Mouse (Mus musculus): ENCODE data around the gene Crim1. TPM values are rescaled to one million over a fixed set of nuclear protein-coding genes. Genes with fewer than 3 reads are reported as not detected.

Gene Crim1
- polyA plus RNA-seq, 1 experiment from 2014 or later, result 4.7 TPM

DNA sequence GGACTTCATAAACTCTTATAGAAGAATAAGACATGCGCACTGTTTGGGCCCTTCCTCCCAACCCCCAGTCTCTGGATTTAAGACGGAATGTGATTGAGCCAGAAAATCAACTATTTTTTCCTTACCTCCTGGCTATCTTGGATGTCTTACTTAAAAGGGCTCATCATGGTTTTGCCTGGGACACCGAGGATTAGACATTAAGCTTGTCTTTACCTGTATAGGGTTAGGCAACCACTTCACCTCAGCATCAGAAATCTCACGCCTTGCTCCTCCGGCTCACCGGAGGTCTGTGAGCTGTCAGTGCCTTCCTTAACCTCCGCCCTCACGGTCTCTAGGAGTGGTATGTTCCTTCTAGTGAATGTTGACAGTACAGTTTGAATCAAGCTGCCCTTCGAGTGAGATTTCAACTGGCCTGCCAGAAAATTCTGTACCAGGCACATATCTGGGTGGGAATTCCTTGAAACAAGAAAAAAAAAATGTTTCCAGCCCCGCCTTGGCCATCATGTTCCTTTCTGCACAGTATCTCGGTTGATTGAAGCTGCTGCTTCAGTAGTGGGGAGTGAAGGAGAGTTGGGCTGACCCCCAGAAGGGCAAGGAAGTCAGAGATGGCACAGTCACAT, 121.3 kb downstream of the Crim1 start:
- ATAC-seq (ENCODE audit: low read depth), result 0 out of 2 replicates have a peak, but pooled peaks have one; percentile 27
- no peak overlapping the region for H3K27ac ChIP-seq (ENCODE audit: low read length)
- 64% methylated on average over 11 of the region's 11 CpGs for WGBS
- peaks cover 20% of the 10 kb centered on the region for H3K4me1 ChIP-seq (replicated peaks; ENCODE audit: control insufficient read depth, insufficient read depth, low read length)
- H3K9ac ChIP-seq (ENCODE audit: low read length), result no peak overlapping the region
- H3K9me3 ChIP-seq (ENCODE audit: control insufficient read depth, low read length), result no peaks in the 10 kb centered on the region
- no peak overlapping the region for H3K4me2 ChIP-seq (ENCODE audit: low read depth, low read length)
- no peaks in the 10 kb centered on the region for H3K36me3 ChIP-seq (ENCODE audit: control insufficient read depth, insufficient read depth, low read length)
- H3K27me3 ChIP-seq (ENCODE audit: control insufficient read depth, insufficient read depth, low read depth, low read length), result peaks cover 40% of the 10 kb centered on the region
- no peak overlapping the region for H3K4me3 ChIP-seq (ENCODE audit: low read length)

DNA sequence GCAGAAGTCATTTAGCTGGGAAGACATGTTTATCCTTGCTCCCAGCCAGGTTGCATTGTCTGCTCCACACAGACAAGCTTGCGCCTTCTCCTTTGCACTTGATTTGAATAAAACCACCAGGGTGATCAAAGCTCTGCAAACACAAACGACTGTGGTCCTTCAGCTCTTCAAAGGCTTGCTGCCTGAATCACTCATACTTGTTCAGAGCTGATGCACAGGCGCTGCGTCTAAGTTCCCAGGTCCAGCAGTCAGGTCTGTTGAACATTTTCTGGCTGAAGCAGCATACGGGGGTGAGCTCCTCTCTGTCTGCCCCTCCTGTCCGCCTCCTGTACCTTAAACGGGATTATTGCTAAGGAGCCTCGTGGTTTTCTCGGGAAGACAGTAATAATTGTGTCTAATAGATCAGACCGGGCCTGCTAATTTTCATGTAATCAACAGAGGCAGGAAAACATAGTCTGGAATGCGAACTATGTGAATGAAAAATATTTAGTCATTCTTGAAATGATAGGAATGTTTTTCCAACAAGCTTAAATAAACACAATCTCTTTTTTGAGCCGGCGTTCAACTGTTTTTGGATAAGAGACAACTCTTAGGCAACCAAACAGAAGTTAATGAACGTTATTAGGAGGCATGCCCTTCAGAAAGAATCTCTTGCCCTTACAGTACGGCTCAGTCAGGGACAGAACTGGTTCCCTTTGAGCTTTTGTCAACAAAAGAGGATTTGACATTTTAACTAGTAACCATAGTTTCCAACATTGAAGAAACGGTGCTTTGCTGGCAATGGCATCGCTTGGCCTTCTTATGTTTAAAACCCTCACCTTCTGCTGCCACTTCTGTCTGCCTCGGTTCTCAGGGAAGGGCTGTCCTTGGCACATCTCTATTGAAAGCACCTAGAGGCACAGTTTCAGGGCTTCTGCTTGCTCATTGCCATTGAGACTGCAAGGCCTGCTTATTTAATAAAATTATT, 122.6 kb downstream of the Crim1 start:
- no peaks in the 10 kb centered on the region for H3K9me3 ChIP-seq (ENCODE audit: control insufficient read depth, low read length)
- no peak overlapping the region for H3K9ac ChIP-seq (ENCODE audit: low read length)
- no peaks in the 10 kb centered on the region for H3K36me3 ChIP-seq (ENCODE audit: control insufficient read depth, insufficient read depth, low read length)
- H3K27me3 ChIP-seq (ENCODE audit: control insufficient read depth, insufficient read depth, low read depth, low read length), result peaks cover 44% of the 10 kb centered on the region
- peak; percentile 67 for ATAC-seq (ENCODE audit: low read depth)
- H3K4me1 ChIP-seq (replicated peaks; ENCODE audit: control insufficient read depth, insufficient read depth, low read length), result peaks cover 25% of the 10 kb centered on the region
- H3K4me3 ChIP-seq (ENCODE audit: low read length), result no peak overlapping the region
- H3K27ac ChIP-seq (ENCODE audit: low read length), result peak overlapping the region; percentile 66
- WGBS, result 19% methylated on average over 18 of the region's 18 CpGs
- H3K4me2 ChIP-seq (ENCODE audit: low read depth, low read length), result 0 out of 2 replicates have a peak overlapping the region, but pooled peaks have one; percentile 5

DNA sequence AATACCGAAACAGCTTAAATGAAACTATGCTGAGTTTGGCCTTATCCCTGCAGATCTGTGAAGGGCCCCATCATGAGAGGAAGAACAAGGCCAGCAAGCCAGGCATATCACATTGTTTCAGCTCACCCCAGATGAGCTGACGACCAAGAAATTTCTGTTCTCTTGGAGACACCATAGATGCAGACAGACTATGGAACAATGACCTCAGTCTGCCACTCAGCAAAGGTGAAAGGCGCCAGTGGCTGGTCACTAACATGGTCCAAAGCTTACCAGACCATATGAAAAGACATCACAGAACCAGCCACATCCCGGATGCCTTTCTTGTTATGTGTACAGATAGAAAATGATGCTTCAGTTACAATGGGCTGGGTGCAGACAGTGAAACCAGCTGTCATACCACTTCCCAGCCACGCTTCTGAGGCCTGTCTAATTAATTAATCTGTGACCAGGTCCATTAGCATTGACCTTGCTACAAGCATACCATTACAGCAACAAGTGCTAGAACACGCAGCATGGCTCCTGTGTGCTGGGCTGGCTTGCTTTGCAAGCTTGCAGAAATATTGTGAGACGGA, 125.8 kb downstream of the Crim1 start:
- ATAC-seq (ENCODE audit: low read depth), result no peak
- peaks cover 41% of the 10 kb centered on the region for H3K27me3 ChIP-seq (ENCODE audit: control insufficient read depth, insufficient read depth, low read depth, low read length)
- no peak overlapping the region for H3K9ac ChIP-seq (ENCODE audit: low read length)
- peaks cover 29% of the 10 kb centered on the region for H3K4me1 ChIP-seq (replicated peaks; ENCODE audit: control insufficient read depth, insufficient read depth, low read length)
- no peak overlapping the region for H3K27ac ChIP-seq (ENCODE audit: low read length)
- H3K9me3 ChIP-seq (ENCODE audit: control insufficient read depth, low read length), result no peaks in the 10 kb centered on the region
- WGBS, result 86% methylated on average over 7 of the region's 7 CpGs
- H3K36me3 ChIP-seq (ENCODE audit: control insufficient read depth, insufficient read depth, low read length), result no peaks in the 10 kb centered on the region
- no peak overlapping the region for H3K4me2 ChIP-seq (ENCODE audit: low read depth, low read length)
- H3K4me3 ChIP-seq (ENCODE audit: low read length), result no peak overlapping the region

DNA sequence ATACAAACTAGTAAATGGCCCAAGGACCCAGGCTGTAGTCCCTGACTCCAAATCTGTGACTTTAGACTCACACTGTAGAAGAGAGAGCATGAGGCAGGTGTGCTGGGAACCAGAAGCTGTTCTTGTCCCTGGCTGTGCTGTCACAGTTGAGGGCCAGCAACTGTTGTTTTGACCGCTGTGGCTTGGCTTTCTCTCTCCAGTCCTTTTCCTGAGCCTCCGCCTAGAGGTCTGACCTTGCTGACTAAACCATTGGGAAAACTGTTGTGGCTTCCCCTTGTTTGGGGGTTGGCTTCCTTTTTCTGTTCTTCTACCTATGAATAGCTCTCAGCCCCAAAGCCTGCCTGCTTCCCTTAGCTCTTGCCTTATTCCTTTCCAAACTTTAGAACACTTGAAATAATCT, 126.3 kb downstream of the Crim1 start:
- no peaks in the 10 kb centered on the region for H3K9me3 ChIP-seq (ENCODE audit: control insufficient read depth, low read length)
- peaks cover 29% of the 10 kb centered on the region for H3K4me1 ChIP-seq (replicated peaks; ENCODE audit: control insufficient read depth, insufficient read depth, low read length)
- H3K4me3 ChIP-seq (ENCODE audit: low read length), result no peak overlapping the region
- WGBS, result 73% methylated on average over 2 of the region's 2 CpGs
- no peak for ATAC-seq (ENCODE audit: low read depth)
- no peaks in the 10 kb centered on the region for H3K36me3 ChIP-seq (ENCODE audit: control insufficient read depth, insufficient read depth, low read length)
- H3K27ac ChIP-seq (ENCODE audit: low read length), result no peak overlapping the region
- H3K27me3 ChIP-seq (ENCODE audit: control insufficient read depth, insufficient read depth, low read depth, low read length), result peaks cover 39% of the 10 kb centered on the region
- no peak overlapping the region for H3K9ac ChIP-seq (ENCODE audit: low read length)
- no peak overlapping the region for H3K4me2 ChIP-seq (ENCODE audit: low read depth, low read length)

DNA sequence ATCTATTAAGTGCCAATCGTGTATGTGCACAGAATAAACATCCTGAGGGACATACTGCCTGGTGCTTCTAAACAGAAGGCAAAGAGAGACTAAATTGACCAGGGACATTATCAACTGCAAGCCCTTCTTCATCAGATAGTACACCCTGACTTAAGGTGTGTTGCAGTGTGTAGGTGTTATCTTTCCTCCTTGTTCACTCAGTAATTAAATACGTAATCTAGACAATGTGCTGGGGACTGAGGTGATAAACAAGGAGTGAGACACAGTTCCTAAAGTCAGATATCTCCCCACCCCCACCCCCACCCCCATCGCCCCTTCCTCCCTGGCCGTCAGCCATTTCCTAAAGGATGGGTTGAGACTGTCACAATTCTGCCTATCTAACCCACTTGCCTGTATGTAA, 127.1 kb downstream of the Crim1 start:
- H3K4me2 ChIP-seq (ENCODE audit: low read depth, low read length), result no peak overlapping the region
- ATAC-seq (ENCODE audit: low read depth), result no peak

DNA sequence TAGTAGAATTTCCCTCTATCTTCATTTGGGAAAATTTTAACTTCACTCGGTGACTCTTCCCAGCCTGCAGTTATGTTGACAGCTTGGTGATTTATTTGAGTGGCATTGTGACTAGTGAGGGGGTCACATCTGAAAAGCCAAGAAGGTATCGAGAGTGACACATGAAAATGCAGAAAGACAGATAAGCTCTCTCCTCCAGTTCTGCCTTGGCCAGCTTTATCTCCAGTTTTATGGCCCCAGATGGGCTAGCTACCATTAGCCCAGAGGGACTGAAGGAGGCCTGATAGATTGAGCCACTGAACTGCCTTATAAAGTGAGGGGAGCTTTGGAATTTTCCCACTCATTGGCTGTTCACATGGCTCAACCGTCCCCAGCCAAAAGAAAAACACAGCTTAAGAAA, 128.2 kb downstream of the Crim1 start:
- peaks cover 42% of the 10 kb centered on the region for H3K27me3 ChIP-seq (ENCODE audit: control insufficient read depth, insufficient read depth, low read depth, low read length)
- peak; percentile 45; the same call in 1 of the 2 replicates for ATAC-seq (ENCODE audit: low read depth)
- H3K4me1 ChIP-seq (replicated peaks; ENCODE audit: control insufficient read depth, insufficient read depth, low read length), result peaks cover 16% of the 10 kb centered on the region
- H3K4me2 ChIP-seq (ENCODE audit: low read depth, low read length), result no peak overlapping the region
- peak overlapping the region; percentile 63 for H3K27ac ChIP-seq (ENCODE audit: low read length)
- H3K9me3 ChIP-seq (ENCODE audit: control insufficient read depth, low read length), result no peaks in the 10 kb centered on the region
- 28% methylated on average over 3 of the region's 3 CpGs for WGBS
- H3K9ac ChIP-seq (ENCODE audit: low read length), result no peak overlapping the region
- H3K36me3 ChIP-seq (ENCODE audit: control insufficient read depth, insufficient read depth, low read length), result no peaks in the 10 kb centered on the region
- H3K4me3 ChIP-seq (ENCODE audit: low read length), result no peak overlapping the region

More for the DNA sequence above, 127.1 kb downstream of the Crim1 start:
- H3K4me3 ChIP-seq (ENCODE audit: low read length), result no peak overlapping the region
- H3K36me3 ChIP-seq (ENCODE audit: control insufficient read depth, insufficient read depth, low read length), result no peaks in the 10 kb centered on the region
- H3K9me3 ChIP-seq (ENCODE audit: control insufficient read depth, low read length), result no peaks in the 10 kb centered on the region
- peaks cover 40% of the 10 kb centered on the region for H3K27me3 ChIP-seq (ENCODE audit: control insufficient read depth, insufficient read depth, low read depth, low read length)
- H3K9ac ChIP-seq (ENCODE audit: low read length), result no peak overlapping the region
- peaks cover 25% of the 10 kb centered on the region for H3K4me1 ChIP-seq (replicated peaks; ENCODE audit: control insufficient read depth, insufficient read depth, low read length)
- peak overlapping the region; percentile 3; the same call in 1 of the 2 replicates for H3K27ac ChIP-seq (ENCODE audit: low read length)
- WGBS, result 31% methylated on average over 4 of the region's 4 CpGs

DNA sequence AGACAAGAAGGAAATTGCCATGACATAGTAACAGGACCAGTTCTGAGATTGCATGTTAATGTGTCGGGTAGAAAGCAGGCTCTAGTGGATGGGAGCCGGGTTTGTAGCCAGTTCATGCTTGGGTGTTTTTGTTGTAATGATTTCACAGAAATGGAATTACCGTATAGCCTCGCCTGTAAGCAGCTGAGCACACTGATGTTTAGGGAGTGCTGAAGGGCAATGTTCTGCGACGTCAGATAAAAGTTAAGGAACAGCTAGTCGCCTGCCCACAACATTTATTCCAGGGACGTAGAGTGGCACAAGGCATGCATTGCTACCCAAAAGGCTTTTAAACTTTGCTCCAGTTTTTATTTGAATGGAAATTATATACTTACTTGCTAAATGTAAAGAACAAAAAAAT, 131.4 kb downstream of the Crim1 start:
- Histone ChIP-seq H3K4me1 (replicated peaks; ENCODE audit: control insufficient read depth, insufficient read depth, low read length) (peaks cover 8% of the 10 kb centered on the region), H3K27ac (ENCODE audit: low read length) (no peak overlapping the region), H3K9me3 (ENCODE audit: control insufficient read depth, low read length) (no peaks in the 10 kb centered on the region), H3K9ac (ENCODE audit: low read length) (no peak overlapping the region), H3K36me3 (ENCODE audit: control insufficient read depth, insufficient read depth, low read length) (no peaks in the 10 kb centered on the region), H3K4me2 (ENCODE audit: low read depth, low read length) (no peak overlapping the region), H3K4me3 (ENCODE audit: low read length) (no peak overlapping the region), H3K27me3 (ENCODE audit: control insufficient read depth, insufficient read depth, low read depth, low read length) (peaks cover 33% of the 10 kb centered on the region)
- no peak for ATAC-seq (ENCODE audit: low read depth)
- WGBS, result 84% methylated on average over 8 of the region's 8 CpGs

DNA sequence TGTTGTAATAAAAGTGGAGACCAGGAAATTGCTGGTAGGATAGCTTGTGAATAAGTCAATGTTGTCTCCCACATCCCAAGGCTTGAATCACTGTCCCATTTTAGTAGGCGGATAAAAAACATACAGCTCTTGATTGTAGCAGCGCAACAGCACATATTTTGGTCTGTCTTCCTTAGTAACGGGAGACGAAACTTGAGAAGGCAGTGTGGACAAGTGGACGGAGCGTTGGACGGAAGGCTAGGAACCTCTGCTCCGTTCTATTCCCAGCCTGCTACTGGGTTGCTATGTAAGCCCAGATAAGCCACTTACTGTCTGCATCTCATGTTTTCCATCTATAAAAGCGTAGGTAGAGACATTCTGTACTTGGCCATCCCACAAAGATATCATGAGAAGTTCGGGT, 133.2 kb downstream of the Crim1 start:
- Histone ChIP-seq H3K27ac (ENCODE audit: low read length) (no peak overlapping the region), H3K4me3 (ENCODE audit: low read length) (no peak overlapping the region), H3K36me3 (ENCODE audit: control insufficient read depth, insufficient read depth, low read length) (no peaks in the 10 kb centered on the region), H3K27me3 (ENCODE audit: control insufficient read depth, insufficient read depth, low read depth, low read length) (peaks cover 25% of the 10 kb centered on the region), H3K9ac (ENCODE audit: low read length) (no peak overlapping the region), H3K4me2 (ENCODE audit: low read depth, low read length) (no peak overlapping the region), H3K9me3 (ENCODE audit: control insufficient read depth, low read length) (no peaks in the 10 kb centered on the region), H3K4me1 (replicated peaks; ENCODE audit: control insufficient read depth, insufficient read depth, low read length) (peaks cover 2% of the 10 kb centered on the region; the same call in 1 of the 2 replicates)
- no peak for ATAC-seq (ENCODE audit: low read depth)
- WGBS, result 83% methylated on average over 10 of the region's 10 CpGs

DNA sequence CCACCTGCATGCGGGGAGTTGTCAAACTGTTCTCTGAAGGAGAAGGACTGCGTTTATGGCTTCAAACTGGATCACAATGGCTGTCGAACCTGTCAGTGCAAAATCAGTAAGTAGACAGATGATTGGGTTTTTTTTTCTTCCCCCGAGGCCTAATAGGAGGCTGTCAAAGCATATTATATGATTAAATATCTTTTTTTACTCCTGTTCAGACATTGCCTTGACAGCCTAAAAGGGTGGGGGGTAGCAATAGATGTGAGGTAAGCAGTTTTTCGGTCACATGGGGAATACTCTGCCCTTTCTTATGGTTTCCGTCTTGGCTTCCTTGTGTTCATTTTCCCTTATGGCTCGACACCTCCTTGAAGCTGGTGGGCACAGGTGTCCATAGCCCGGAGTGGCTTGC, 135.2 kb downstream of the Crim1 start:
- Histone ChIP-seq H3K36me3 (ENCODE audit: control insufficient read depth, insufficient read depth, low read length) (no peaks in the 10 kb centered on the region), H3K27ac (ENCODE audit: low read length) (no peak overlapping the region), H3K27me3 (ENCODE audit: control insufficient read depth, insufficient read depth, low read depth, low read length) (peaks cover 20% of the 10 kb centered on the region), H3K4me1 (replicated peaks; ENCODE audit: control insufficient read depth, insufficient read depth, low read length) (peaks cover 5% of the 10 kb centered on the region), H3K4me3 (ENCODE audit: low read length) (no peak overlapping the region), H3K9me3 (ENCODE audit: control insufficient read depth, low read length) (no peaks in the 10 kb centered on the region), H3K9ac (ENCODE audit: low read length) (no peak overlapping the region), H3K4me2 (ENCODE audit: low read depth, low read length) (no peak overlapping the region)
- WGBS, result 88% methylated on average over 8 of the region's 8 CpGs
- no peak for ATAC-seq (ENCODE audit: low read depth)
